Mouse (Mus musculus): Measurements from ENCODE around the gene Olfr1360. TPM values are rescaled to one million over a fixed set of nuclear protein-coding genes. Genes with fewer than 3 reads are reported as not detected.
A peak's percentile ranks its signal among the peaks of the same experiment; 100 is the strongest.

Olfr1360 gene
- polyA plus RNA-seq, 1 experiment, result not detected

GRCm38 (mm10) chr13:21710821-21711525 lies 33.8 kb upstream of the Olfr1360 start:
- WGBS, result 4% methylated on average over 22 of the region's 22 CpGs
- peak; percentile 85 for DNase-seq
- no peak for TF ChIP-seq POLR2A (IDR thresholded peaks at IDR 0.05; ENCODE audit: control insufficient read depth, extremely low read depth, insufficient read depth, low read length, poor library complexity)
- no peak for TF ChIP-seq CTCF (IDR thresholded peaks at IDR 0.05; ENCODE audit: borderline replicate concordance, control insufficient read depth, extremely low read depth, insufficient read depth, low read length, poor library complexity)
- peak overlapping the region; percentile 48; the same call in 1 of the 2 replicates for H3K27ac ChIP-seq (ENCODE audit: control insufficient read depth, insufficient read depth, low read length)
- H3K4me1 ChIP-seq (replicated peaks; ENCODE audit: control insufficient read depth, insufficient read depth, low read length), result peaks cover 2% of the 10 kb centered on the region
- H3K27me3 ChIP-seq (ENCODE audit: control insufficient read depth, insufficient read depth, low read length), result no peaks in the 10 kb centered on the region
- H3K36me3 ChIP-seq (ENCODE audit: control insufficient read depth, insufficient read depth, low read length), result no peaks in the 10 kb centered on the region
- H3K4me3 ChIP-seq (ENCODE audit: control insufficient read depth, insufficient read depth, low read length), result peak overlapping the region; percentile 3; the same call in 1 of the 2 replicates

GRCm38 (mm10) chr13:21710031-21710711 lies 33.0 kb upstream of the Olfr1360 start:
- under 1% methylated on average over 32 of the region's 32 CpGs for WGBS
- DNase-seq, result peak; percentile 92

GRCm38 (mm10) chr13:21706669-21707068 lies 29.5 kb upstream of the Olfr1360 start:
- Histone ChIP-seq H3K27me3 (ENCODE audit: control insufficient read depth, insufficient read depth, low read length) (no peaks in the 10 kb centered on the region; the same call in 1 of the 2 replicates), H3K4me3 (ENCODE audit: control insufficient read depth, insufficient read depth, low read length) (no peak overlapping the region), H3K4me1 (replicated peaks; ENCODE audit: control insufficient read depth, insufficient read depth, low read length) (no peaks in the 10 kb centered on the region), H3K27ac (ENCODE audit: control insufficient read depth, insufficient read depth, low read length) (no peak overlapping the region), H3K36me3 (ENCODE audit: control insufficient read depth, insufficient read depth, low read length) (no peaks in the 10 kb centered on the region)
- no peak for DNase-seq
- no peak for TF ChIP-seq POLR2A (IDR thresholded peaks at IDR 0.05; ENCODE audit: control insufficient read depth, extremely low read depth, insufficient read depth, low read length, poor library complexity)
- no peak for TF ChIP-seq CTCF (IDR thresholded peaks at IDR 0.05; ENCODE audit: borderline replicate concordance, control insufficient read depth, extremely low read depth, insufficient read depth, low read length, poor library complexity)
- WGBS, result 74% methylated on average over 4 of the region's 4 CpGs

More at GRCm38 (mm10) chr13:21710031-21710711, 33.0 kb upstream of the Olfr1360 start:
- H3K27ac ChIP-seq (ENCODE audit: control insufficient read depth, insufficient read depth, low read length), result peak overlapping the region; percentile 81
- H3K4me3 ChIP-seq (ENCODE audit: control insufficient read depth, insufficient read depth, low read length), result peak overlapping the region; percentile 93
- peaks cover 2% of the 10 kb centered on the region for H3K4me1 ChIP-seq (replicated peaks; ENCODE audit: control insufficient read depth, insufficient read depth, low read length)
- TF ChIP-seq CTCF (IDR thresholded peaks at IDR 0.05; ENCODE audit: borderline replicate concordance, control insufficient read depth, extremely low read depth, insufficient read depth, low read length, poor library complexity) (peak; percentile 76), POLR2A (IDR thresholded peaks at IDR 0.05; ENCODE audit: control insufficient read depth, extremely low read depth, insufficient read depth, low read length, poor library complexity) (no peak)
- H3K36me3 ChIP-seq (ENCODE audit: control insufficient read depth, insufficient read depth, low read length), result no peaks in the 10 kb centered on the region
- H3K27me3 ChIP-seq (ENCODE audit: control insufficient read depth, insufficient read depth, low read length), result no peaks in the 10 kb centered on the region

- Histone ChIP-seq H3K4me1 (replicated peaks; ENCODE audit: control insufficient read depth, insufficient read depth, low read length) (no peaks in the 10 kb centered on the region), H3K36me3 (ENCODE audit: control insufficient read depth, insufficient read depth, low read length) (no peaks in the 10 kb centered on the region), H3K27ac (ENCODE audit: control insufficient read depth, insufficient read depth, low read length) (no peak within 1 kb of the TSS), H3K4me3 (ENCODE audit: control insufficient read depth, insufficient read depth, low read length) (no peak within 1 kb of the TSS), H3K27me3 (ENCODE audit: control insufficient read depth, insufficient read depth, low read length) (no peaks in the 10 kb centered on the region; the same call in 1 of the 2 replicates)
- DNase-seq, result no peak
- TF ChIP-seq POLR2A (IDR thresholded peaks at IDR 0.05; ENCODE audit: control insufficient read depth, extremely low read depth, insufficient read depth, low read length, poor library complexity), result no peak
- TF ChIP-seq CTCF (IDR thresholded peaks at IDR 0.05; ENCODE audit: borderline replicate concordance, control insufficient read depth, extremely low read depth, insufficient read depth, low read length, poor library complexity), result no peak
Observed at GRCm38 (mm10) chr13:21697811-21698210, 20.6 kb upstream of the Olfr1360 start, which contains the start of gene Olfr1359. Gene Olfr1359 (plus strand): TSS chr13:21698111.

GRCm38 (mm10) chr13:21663286-21663685 lies 13.9 kb downstream of the Olfr1360 start, which contains the start of gene Olfr1361:
Gene Olfr1361 (minus strand): TSS chr13:21663386.
- WGBS, result 86% methylated on average over 2 of the region's 2 CpGs
- no peak for TF ChIP-seq POLR2A (IDR thresholded peaks at IDR 0.05; ENCODE audit: control insufficient read depth, extremely low read depth, insufficient read depth, low read length, poor library complexity)
- no peak for TF ChIP-seq CTCF (IDR thresholded peaks at IDR 0.05; ENCODE audit: borderline replicate concordance, control insufficient read depth, extremely low read depth, insufficient read depth, low read length, poor library complexity)
- no peaks in the 10 kb centered on the region for H3K4me1 ChIP-seq (replicated peaks; ENCODE audit: control insufficient read depth, insufficient read depth, low read length)
- H3K27me3 ChIP-seq (ENCODE audit: control insufficient read depth, insufficient read depth, low read length), result no peaks in the 10 kb centered on the region
- H3K36me3 ChIP-seq (ENCODE audit: control insufficient read depth, insufficient read depth, low read length), result no peaks in the 10 kb centered on the region
- no peak within 1 kb of the TSS for H3K27ac ChIP-seq (ENCODE audit: control insufficient read depth, insufficient read depth, low read length)
- no peak for DNase-seq
- no peak within 1 kb of the TSS for H3K4me3 ChIP-seq (ENCODE audit: control insufficient read depth, insufficient read depth, low read length)

- Histone ChIP-seq H3K36me3 (ENCODE audit: control insufficient read depth, insufficient read depth, low read length) (no peaks in the 10 kb centered on the region), H3K4me3 (ENCODE audit: control insufficient read depth, insufficient read depth, low read length) (no peak within 1 kb of the TSS), H3K4me1 (replicated peaks; ENCODE audit: control insufficient read depth, insufficient read depth, low read length) (no peaks in the 10 kb centered on the region), H3K27me3 (ENCODE audit: control insufficient read depth, insufficient read depth, low read length) (no peaks in the 10 kb centered on the region), H3K27ac (ENCODE audit: control insufficient read depth, insufficient read depth, low read length) (no peak within 1 kb of the TSS)
- TF ChIP-seq POLR2A (IDR thresholded peaks at IDR 0.05; ENCODE audit: control insufficient read depth, extremely low read depth, insufficient read depth, low read length, poor library complexity), result no peak
- TF ChIP-seq CTCF (IDR thresholded peaks at IDR 0.05; ENCODE audit: borderline replicate concordance, control insufficient read depth, extremely low read depth, insufficient read depth, low read length, poor library complexity), result no peak
- WGBS, result 84% methylated on average over 2 of the region's 2 CpGs
- no peak for DNase-seq
Observed at GRCm38 (mm10) chr13:21642418-21642817, 34.8 kb downstream of the Olfr1360 start, which contains the start of gene Olfr11. Gene Olfr11 (minus strand): TSS chr13:21642518.

Other genes starting within 250 kb of the Olfr1360 start
- gene Pgbd1, start 236.3 kb downstream of the Olfr1360 start, polyA plus RNA-seq (2012; rRNA removed), result 0.36 and 0.55 TPM in 2 replicates
- gene Zscan26, start 223.7 kb downstream of the Olfr1360 start, polyA plus RNA-seq (2012; rRNA removed), result 8.2 and 11.3 TPM in 2 replicates
- gene Nkapl, start 208.9 kb downstream of the Olfr1360 start, polyA plus RNA-seq (2012; rRNA removed), result 0.11 and 0.12 TPM in 2 replicates
- 0.18 and 0.26 TPM in 2 replicates for gene Zkscan4, start 198.5 kb downstream of the Olfr1360 start, polyA plus RNA-seq (2012; rRNA removed)
- not detected in 2 replicates for gene Gm10065, start 198.0 kb downstream of the Olfr1360 start, polyA plus RNA-seq (2012; rRNA removed)
- 0.07 and 0.09 TPM in 2 replicates for gene AK157302, start 182.2 kb downstream of the Olfr1360 start, polyA plus RNA-seq (2012; rRNA removed)
- 5.6 and 9.5 TPM in 2 replicates for gene Gm11273, start 176.0 kb downstream of the Olfr1360 start, polyA plus RNA-seq (2012; rRNA removed)
- 4.9 and 5.3 TPM in 2 replicates for gene Zkscan8, start 146.3 kb downstream of the Olfr1360 start, polyA plus RNA-seq (2012; rRNA removed)
- not detected in 2 replicates for gene Olfr1366, start 134.6 kb downstream of the Olfr1360 start, polyA plus RNA-seq (2012; rRNA removed)
- not detected in 2 replicates for gene Olfr1535, start 117.5 kb downstream of the Olfr1360 start, polyA plus RNA-seq (2012; rRNA removed)
- not detected in 2 replicates for gene Olfr1364, start 95.6 kb downstream of the Olfr1360 start, polyA plus RNA-seq (2012; rRNA removed)
- not detected in 2 replicates for gene Olfr1362, start 63.4 kb downstream of the Olfr1360 start, polyA plus RNA-seq (2012; rRNA removed)
- gene Olfr11, start 34.9 kb downstream of the Olfr1360 start, polyA plus RNA-seq (2012; rRNA removed), result not detected in 2 replicates
- not detected in 2 replicates for gene Olfr1361, start 14.0 kb downstream of the Olfr1360 start, polyA plus RNA-seq (2012; rRNA removed)
- not detected in 2 replicates for gene Olfr1359, start 20.7 kb upstream of the Olfr1360 start, polyA plus RNA-seq (2012; rRNA removed)
- gene Hist1h2bl, start 38.7 kb upstream of the Olfr1360 start, polyA plus RNA-seq (2012; rRNA removed), result 118 and 183 TPM in 2 replicates
- gene Hist1h2ai, start 39.0 kb upstream of the Olfr1360 start, polyA plus RNA-seq (2012; rRNA removed), result 227 and 343 TPM in 2 replicates
- 670 and 733 TPM in 2 replicates for gene Hist1h3h, start 40.3 kb upstream of the Olfr1360 start, polyA plus RNA-seq (2012; rRNA removed)
- 76.1 and 110 TPM in 2 replicates for gene Hist1h2bm, start 44.6 kb upstream of the Olfr1360 start, polyA plus RNA-seq (2012; rRNA removed)
- gene Hist1h4j, start 57.7 kb upstream of the Olfr1360 start, polyA plus RNA-seq (2012; rRNA removed), result 60.3 and 64.6 TPM in 2 replicates
- gene Hist1h4k, start 73.1 kb upstream of the Olfr1360 start, polyA plus RNA-seq (2012; rRNA removed), result 257 and 302 TPM in 2 replicates
- gene Hist1h2ak, start 76.4 kb upstream of the Olfr1360 start, polyA plus RNA-seq (2012; rRNA removed), result 302 and 405 TPM in 2 replicates
- 213 and 218 TPM in 2 replicates for gene Hist1h2bn, start 76.7 kb upstream of the Olfr1360 start, polyA plus RNA-seq (2012; rRNA removed)
- gene Hist1h1b, start 103.2 kb upstream of the Olfr1360 start, polyA plus RNA-seq (2012; rRNA removed), result 22.4 and 28.1 TPM in 2 replicates
- gene Hist1h3i, start 106.0 kb upstream of the Olfr1360 start, polyA plus RNA-seq (2012; rRNA removed), result 484 and 650 TPM in 2 replicates
- 183 and 223 TPM in 2 replicates for gene Hist1h2an, start 109.8 kb upstream of the Olfr1360 start, polyA plus RNA-seq (2012; rRNA removed)
- gene Hist1h2bp, start 110.1 kb upstream of the Olfr1360 start, polyA plus RNA-seq (2012; rRNA removed), result 39.3 and 52.7 TPM in 2 replicates
- gene Hist1h2bq, start 132.8 kb upstream of the Olfr1360 start, polyA plus RNA-seq (2012; rRNA removed), result 200 and 237 TPM in 2 replicates
- not detected in 2 replicates for gene Hist1h2ao, start 133.1 kb upstream of the Olfr1360 start, polyA plus RNA-seq (2012; rRNA removed)
- not detected in 2 replicates for gene Hist1h4m, start 134.3 kb upstream of the Olfr1360 start, polyA plus RNA-seq (2012; rRNA removed)
- gene Hist1h4n, start 154.8 kb upstream of the Olfr1360 start, polyA plus RNA-seq (2012; rRNA removed), result 292 and 309 TPM in 2 replicates
- 1,785 and 6,121 TPM in 2 replicates for gene Hist1h2ap, start 156.1 kb upstream of the Olfr1360 start, polyA plus RNA-seq (2012; rRNA removed)
- 156 and 207 TPM in 2 replicates for gene Hist1h2br, start 156.3 kb upstream of the Olfr1360 start, polyA plus RNA-seq (2012; rRNA removed)

Measured in thymus, adult 2 months (tissue).